Mouse (Mus musculus) G1E (cell line): Measurements from ENCODE around the gene Ppm1h. TPM values are rescaled to one million over a fixed set of nuclear protein-coding genes. Genes with fewer than 3 reads are reported as not detected.
A peak's percentile ranks its signal among the peaks of the same experiment; 100 is the strongest.

Experiments
- ATAC-seq: 2 replicates; pipeline ENCODE4 v1.8.0; 2016; ENCODE audit warnings: mild to moderate bottlenecking; ENCODE audit not compliant: insufficient number of reproducible peaks, poor library complexity, low FRiP score, severe bottlenecking; ENCODE audit errors: extremely low read depth
- DNase-seq: peaks from one replicate; pipeline ENCODE4 v3.0.0; 2012; ENCODE audit warnings: low spot score
- H3K27me3 ChIP-seq: 2 replicates; pipeline ENCODE4 v1.6.1; 2012; ENCODE audit warnings: mild to moderate bottlenecking, low read length, inconsistent platforms; ENCODE audit not compliant: insufficient read depth
- H3K36me3 ChIP-seq: replicated peaks from 2 replicates; pipeline ENCODE3; 2012; ENCODE audit warnings: mild to moderate bottlenecking, inconsistent platforms
- H3K4me1 ChIP-seq: 2 replicates; pipeline ENCODE4 v1.6.1; 2012; ENCODE audit warnings: low read depth, low read length, inconsistent platforms, mixed read lengths; ENCODE audit not compliant: insufficient read depth
- H3K4me3 ChIP-seq: 2 replicates; pipeline ENCODE4 v1.5.1; 2012; ENCODE audit warnings: low read depth, mild to moderate bottlenecking, inconsistent platforms, low read length, moderate library complexity, mixed read lengths
- H3K9me3 ChIP-seq: replicated peaks from 2 replicates; pipeline ENCODE4 v1.6.1; 2012; ENCODE audit warnings: inconsistent platforms
- CTCF ChIP-seq: IDR thresholded peaks from 2 replicates; pipeline ENCODE4 v1.5.1; 2012; ENCODE audit warnings: low read depth, low read length, inconsistent platforms, mixed read lengths
- GATA1 ChIP-seq: IDR thresholded peaks from 2 replicates; pipeline ENCODE4 v1.6.1; 2012; ENCODE audit warnings: borderline replicate concordance, low read length, inconsistent platforms, mixed read lengths
- GATA2 ChIP-seq: IDR thresholded peaks from 2 replicates; pipeline ENCODE4 v1.6.1; 2012; ENCODE audit warnings: low read depth, low read length, inconsistent platforms, borderline replicate concordance
- POLR2AphosphoS5 ChIP-seq: IDR thresholded peaks from 2 replicates; pipeline ENCODE4 v1.6.1; 2012; ENCODE audit warnings: low read depth, low read length, inconsistent platforms; ENCODE audit not compliant: insufficient replicate concordance
- TAL1 ChIP-seq: conservative IDR thresholded peaks from 2 replicates; pipeline ENCODE4 v1.6.1; 2012; ENCODE audit warnings: low read depth, low read length, inconsistent platforms, mixed read lengths
- polyA plus RNA-seq: library from polyadenylated mRNA; stranded (reverse); fragments of >175 nt; gene quantifications from 2 replicates; pipeline ENCODE4 v1.2.3, GENCODE M21; 2012
- total RNA-seq, 2 experiments: library from RNA; stranded (forward) in 1 of 2; stranded (reverse) in 1 of 2; fragments of 200-1000 nt in 1 of 2; fragments of >200 nt in 1 of 2; fragmentation: Nextera tagmentation in 1 of 2; gene quantifications; 2 replicates each; pipeline ENCODE4 v1.2.3; 2014 to 2017

Ppm1h gene
- total and polyA plus RNA-seq, 3 experiments = 0.27 TPM; not detected in 2

- ATAC-seq (no peak), DNase-seq (no peak)
- H3K27me3 ChIP-seq = no peaks in the 10 kb centered on the region; the same call in 1 of the 2 replicates
- peaks cover 4% of the 10 kb centered on the region for H3K4me1 ChIP-seq
- no peak overlapping the region for H3K4me3 ChIP-seq
- no peak for TF ChIP-seq POLR2AphosphoS5
- TF ChIP-seq GATA2 = no peak
- no peak for TF ChIP-seq GATA1
- no peak for TF ChIP-seq TAL1
- no peak for TF ChIP-seq CTCF
- no peaks in the 10 kb centered on the region for H3K36me3 ChIP-seq
- H3K9me3 ChIP-seq = peaks cover 5% of the 10 kb centered on the region; the same call in 1 of the 2 replicates
Observed at GRCm38 (mm10) chr10:122805866-122806265, 127.3 kb downstream of the Ppm1h start.

- DNase-seq (peak; percentile 30), ATAC-seq (peak; percentile 30)
- TF ChIP-seq GATA2 (no peak), POLR2AphosphoS5 (no peak), GATA1 (no peak), CTCF (peak; percentile 40; the same call in 1 of the 2 replicates), TAL1 (no peak)
- H3K9me3 ChIP-seq = peaks cover 5% of the 10 kb centered on the region; the same call in 1 of the 2 replicates
- no peaks in the 10 kb centered on the region for H3K27me3 ChIP-seq
- no peak overlapping the region for H3K4me3 ChIP-seq
- no peaks in the 10 kb centered on the region for H3K36me3 ChIP-seq
- peaks cover 4% of the 10 kb centered on the region; the same call in 1 of the 2 replicates for H3K4me1 ChIP-seq
Observed at GRCm38 (mm10) chr10:122807127-122808105, 128.9 kb downstream of the Ppm1h start.

- Histone ChIP-seq H3K9me3 (peaks cover 5% of the 10 kb centered on the region; the same call in 1 of the 2 replicates), H3K27me3 (no peaks in the 10 kb centered on the region), H3K36me3 (no peaks in the 10 kb centered on the region), H3K4me1 (peaks cover 4% of the 10 kb centered on the region; the same call in 1 of the 2 replicates), H3K4me3 (no peak overlapping the region)
- ATAC-seq = no peak
- no peak for TF ChIP-seq TAL1
- TF ChIP-seq CTCF = no peak
- TF ChIP-seq GATA2 = no peak
- no peak for TF ChIP-seq GATA1
- TF ChIP-seq POLR2AphosphoS5 = no peak
- DNase-seq = no peak
Observed at GRCm38 (mm10) chr10:122808186-122808585, 129.6 kb downstream of the Ppm1h start.

GRCm38 (mm10) chr10:122809851-122810250 lies 131.3 kb downstream of the Ppm1h start:
- Histone ChIP-seq H3K4me1 (peaks cover 4% of the 10 kb centered on the region; the same call in 1 of the 2 replicates), H3K4me3 (no peak overlapping the region), H3K27me3 (no peaks in the 10 kb centered on the region), H3K9me3 (no peaks in the 10 kb centered on the region), H3K36me3 (no peaks in the 10 kb centered on the region)
- ATAC-seq (no peak), DNase-seq (no peak)
- TF ChIP-seq POLR2AphosphoS5 (no peak), GATA2 (no peak), TAL1 (no peak), GATA1 (no peak), CTCF (no peak)

GRCm38 (mm10) chr10:122815094-122815493 lies 136.5 kb downstream of the Ppm1h start:
- no peaks in the 10 kb centered on the region for H3K4me1 ChIP-seq

GRCm38 (mm10) chr10:122817741-122818140 lies 139.2 kb downstream of the Ppm1h start:
- Histone ChIP-seq H3K36me3 (no peaks in the 10 kb centered on the region), H3K9me3 (peaks cover 13% of the 10 kb centered on the region), H3K27me3 (no peaks in the 10 kb centered on the region), H3K4me1 (no peaks in the 10 kb centered on the region), H3K4me3 (no peak overlapping the region)
- no peak for ATAC-seq
- no peak for TF ChIP-seq GATA1
- no peak for TF ChIP-seq GATA2
- no peak for TF ChIP-seq POLR2AphosphoS5
- no peak for TF ChIP-seq TAL1
- TF ChIP-seq CTCF = no peak
- DNase-seq = no peak

More at GRCm38 (mm10) chr10:122815094-122815493, 136.5 kb downstream of the Ppm1h start:
- TF ChIP-seq CTCF = no peak
- TF ChIP-seq GATA1 = no peak
- no peak for TF ChIP-seq TAL1
- TF ChIP-seq POLR2AphosphoS5 = no peak
- no peak for TF ChIP-seq GATA2
- ATAC-seq (no peak), DNase-seq (no peak)
- H3K4me3 ChIP-seq = no peak overlapping the region
- no peaks in the 10 kb centered on the region for H3K27me3 ChIP-seq
- peaks cover 11% of the 10 kb centered on the region for H3K9me3 ChIP-seq
- H3K36me3 ChIP-seq = no peaks in the 10 kb centered on the region
